Mouse (Mus musculus): ENCODE results near the gene Whrn.

Gene Whrn

GRCm38 (mm10) chr4:63383474-63383873 is 112.3 kb downstream of the Whrn start:
- no peak for DNase-seq (ENCODE audit: low read depth, low spot score)

GRCm38 (mm10) chr4:63382676-63383369 is 113.0 kb downstream of the Whrn start:
- no peak for DNase-seq (ENCODE audit: low read depth, low spot score)

GRCm38 (mm10) chr4:63377483-63377882 is 118.3 kb downstream of the Whrn start:
- DNase-seq (ENCODE audit: low read depth, low spot score) = no peak

DNA sequence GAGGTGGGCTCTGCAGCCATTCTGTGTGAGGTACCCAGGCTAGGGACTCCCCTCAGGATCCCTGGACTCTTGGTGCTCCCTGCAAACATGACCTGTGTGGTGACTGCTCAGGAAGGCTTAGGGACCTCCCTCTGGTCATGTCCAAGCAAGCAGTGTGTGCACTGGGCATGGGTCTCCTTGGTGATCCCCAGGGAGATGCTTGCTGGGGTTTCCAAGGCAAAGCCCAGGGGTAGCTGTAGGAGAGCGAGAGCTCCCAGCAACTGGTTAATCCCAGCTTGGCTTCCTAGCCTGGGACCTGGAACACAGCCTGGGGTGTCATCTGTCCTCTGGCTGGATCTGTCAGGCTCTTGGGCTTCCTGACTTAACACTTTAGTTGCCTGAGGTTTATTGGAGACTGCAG is 120.4 kb downstream of the Whrn start:
- DNase-seq (ENCODE audit: low read depth, low spot score) = no peak

DNA sequence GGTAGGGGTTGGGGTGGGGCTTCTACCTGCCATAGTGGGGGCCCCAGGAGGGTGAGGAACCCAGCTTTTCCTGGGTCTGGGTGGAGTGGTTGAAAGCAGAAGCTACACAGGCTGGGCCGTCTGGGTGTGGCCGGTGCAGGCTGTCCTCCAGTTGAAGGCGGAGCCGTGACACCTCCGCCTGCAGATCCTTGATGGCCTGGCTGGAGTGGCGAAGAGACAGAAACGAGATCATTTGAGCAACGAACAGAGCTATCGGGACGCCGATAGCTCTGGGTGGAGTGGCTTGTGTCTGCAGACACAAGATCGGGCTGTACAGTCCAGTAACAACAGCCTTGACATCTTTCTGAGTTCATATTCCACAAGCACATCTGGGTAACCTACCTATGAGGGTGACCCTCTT is 121.5 kb downstream of the Whrn start:
- no peak for DNase-seq (ENCODE audit: low read depth, low spot score)

- DNase-seq (ENCODE audit: low read depth, low spot score) = no peak
Measured at GRCm38 (mm10) chr4:63373404-63373803, 122.4 kb downstream of the Whrn start.

GRCm38 (mm10) chr4:63371890-63372289 is 123.9 kb downstream of the Whrn start:
- DNase-seq (ENCODE audit: low read depth, low spot score) = peak; percentile 48

- DNase-seq (ENCODE audit: low read depth, low spot score) = no peak
Measured at GRCm38 (mm10) chr4:63370897-63371296, 124.9 kb downstream of the Whrn start.

GRCm38 (mm10) chr4:63368577-63368976 is 127.2 kb downstream of the Whrn start:
- peak; percentile 83 for DNase-seq (ENCODE audit: low read depth, low spot score)
